13 mouse cellular contexts compared by ENCODE assay signal in genomic region chrX:13206514-13206913, GRCm38 (mm10).
DNase-seq lines count a peak whose midpoint lies in the region; ATAC-seq lines count a peak whose summit lies in the region.
"Had no signal": no experiment of that assay in that cellular context is flagged by ENCODE, and none has a peak within 500 bp of the region (broad histone marks: within the 10 kb centered on the region; RNA-seq: fewer than 3 reads in every experiment).

No protein-coding gene starts in this region.

- peak; percentile 8 for DNase-seq in adrenal gland, postnatal 25 days
- DNase-seq in adrenal gland, adult 8-10 months = no peak
- peak; percentile 11 for DNase-seq in heart, postnatal 4 days
- no peak for DNase-seq in heart, adult 18-20 months
- DNase-seq in lung, postnatal 10 days = peak; percentile 59
- DNase-seq in lung, postnatal 25 days (ENCODE audit: low spot score) = no peak
- peak; percentile 50 for DNase-seq in embryonic facial prominence, embryonic 14.5 days (ENCODE audit: low spot score)
- no peak for DNase-seq in T-cell, adult 2 months (ENCODE audit: low spot score)
- DNase-seq: liver had no signal

- H3K27ac ChIP-seq in embryonic facial prominence, embryonic 14.5 days (replicated peaks; ENCODE audit: low read depth, low read length) = no peak overlapping the region
- H3K27ac ChIP-seq: hindbrain, embryonic 14.5 days; midbrain, embryonic 15.5 days; neural tube, embryonic 12.5 days had no signal

- H3K36me3 ChIP-seq in embryonic facial prominence, embryonic 14.5 days (ENCODE audit: control insufficient read depth, insufficient read depth, low read length) = no peaks in the 10 kb centered on the region
- H3K36me3 ChIP-seq: heart, embryonic 12.5 days; midbrain, embryonic 15.5 days; neural tube, embryonic 12.5 days had no signal

- WGBS in embryonic facial prominence, embryonic 14.5 days = 29% methylated on average over 7 of the region's 7 CpGs

- ATAC-seq in embryonic facial prominence, embryonic 14.5 days (ENCODE audit: low read depth) = no peak
- ATAC-seq: midbrain, embryonic 15.5 days had no signal

- no peaks in the 10 kb centered on the region for H3K27me3 ChIP-seq in embryonic facial prominence, embryonic 14.5 days (replicated peaks; ENCODE audit: control insufficient read depth, insufficient read depth, low read length)
- H3K27me3 ChIP-seq: midbrain, embryonic 15.5 days; neural tube, embryonic 12.5 days had no signal

- H3K4me1 ChIP-seq in embryonic facial prominence, embryonic 14.5 days (ENCODE audit: control insufficient read depth, insufficient read depth, low read length) = no peaks in the 10 kb centered on the region
- H3K4me1 ChIP-seq: heart, embryonic 12.5 days; midbrain, embryonic 15.5 days; neural tube, embryonic 12.5 days had no signal

- no peaks in the 10 kb centered on the region for H3K9me3 ChIP-seq in embryonic facial prominence, embryonic 14.5 days (ENCODE audit: control insufficient read depth, low read length)
- H3K9me3 ChIP-seq: heart, embryonic 12.5 days; midbrain, embryonic 15.5 days; neural tube, embryonic 12.5 days had no signal

- no peak overlapping the region for H3K9ac ChIP-seq in embryonic facial prominence, embryonic 14.5 days (ENCODE audit: low read depth, low read length)
- H3K9ac ChIP-seq: heart, embryonic 12.5 days; hindbrain, embryonic 14.5 days; midbrain, embryonic 15.5 days; neural tube, embryonic 12.5 days had no signal

- H3K4me3 ChIP-seq in embryonic facial prominence, embryonic 14.5 days (ENCODE audit: low read depth, low read length) = no peak overlapping the region
- H3K4me3 ChIP-seq: heart, embryonic 12.5 days; midbrain, embryonic 15.5 days; neural tube, embryonic 12.5 days had no signal

- H3K4me2 ChIP-seq in embryonic facial prominence, embryonic 14.5 days (ENCODE audit: low read depth, low read length) = no peak overlapping the region
- H3K4me2 ChIP-seq: heart, embryonic 12.5 days; hindbrain, embryonic 14.5 days; midbrain, embryonic 15.5 days; neural tube, embryonic 12.5 days had no signal

Comparison
In these comparisons a context has a peak if more than half of its experiments do, and no peak if none do; other contexts are left out.
1. DNase-seq: peak in adrenal gland, postnatal 25 days (single experiment), heart, postnatal 4 days (single experiment), lung, postnatal 10 days (single experiment) and embryonic facial prominence, embryonic 14.5 days (single experiment); none in adrenal gland, adult 8-10 months (single experiment), heart, adult 18-20 months (0 of 2), lung, postnatal 25 days (single experiment) and T-cell, adult 2 months (single experiment).